Mouse (Mus musculus) lung, adult 2 months (tissue): ENCODE data around the gene Gnat2.
A peak's percentile ranks its signal among the peaks of the same experiment; 100 is the strongest.

Experiments
- CTCF ChIP-seq: fragments of 200-500 bp; IDR thresholded peaks from 2 replicates; pipeline ENCODE4 v1.5.1; 2011; ENCODE audit warnings: mild to moderate bottlenecking, low read length, control low read depth; ENCODE audit not compliant: insufficient read depth
- POLR2A ChIP-seq: fragments of 200-500 bp; IDR thresholded peaks from 2 replicates; pipeline ENCODE4 v1.6.1; 2011; ENCODE audit warnings: low read depth, mild to moderate bottlenecking, control low read depth, low read length, borderline replicate concordance; ENCODE audit errors: extremely low read depth

GRCm38 (mm10) chr3:108085721-108086469 is 6.7 kb upstream of the Gnat2 start:
- TF ChIP-seq CTCF = no peak
- TF ChIP-seq POLR2A = peak; percentile 33; the same call in 1 of the 2 replicates
